Mouse (Mus musculus): ENCODE measurements around the gene Acly. TPM values are rescaled to one million over a fixed set of nuclear protein-coding genes. Genes with fewer than 3 reads are reported as not detected.

Acly gene
- polyA plus RNA-seq, 1 experiment from 2014 or later, result 153 TPM

DNA sequence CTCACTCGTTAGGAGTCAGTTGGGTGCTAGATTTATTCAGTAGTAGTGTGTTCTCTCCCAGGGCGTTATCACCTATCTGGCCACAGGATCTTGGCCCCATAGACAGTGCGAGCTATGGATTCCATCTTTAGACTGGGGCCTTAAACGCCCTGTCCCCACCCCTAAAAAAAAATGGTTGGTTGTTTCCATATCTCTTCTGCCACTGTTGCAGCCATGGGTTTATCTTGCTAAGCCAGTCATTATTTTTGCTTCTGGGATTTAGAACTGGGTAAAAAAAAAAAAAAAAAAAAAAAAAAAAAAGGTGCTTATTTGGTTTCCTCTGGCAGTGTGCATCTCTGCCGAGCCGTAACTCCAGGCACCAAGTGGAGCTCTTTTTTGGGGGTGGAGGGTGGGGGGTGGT lies 36.9 kb upstream of the Acly start:
- no peak overlapping the region for H3K4me2 ChIP-seq
- H3K27me3 ChIP-seq (replicated peaks), result no peaks in the 10 kb centered on the region
- H3K27ac ChIP-seq, result no peak overlapping the region
- H3K4me3 ChIP-seq (replicated peaks), result no peak overlapping the region
- H3K4me1 ChIP-seq, result peaks cover 4% of the 10 kb centered on the region; the same call in 1 of the 2 replicates
- no peaks in the 10 kb centered on the region for H3K9me3 ChIP-seq
- WGBS, result 88% methylated on average over 6 of the region's 6 CpGs
- H3K9ac ChIP-seq, result no peak overlapping the region
- no peaks in the 10 kb centered on the region for H3K36me3 ChIP-seq
- ATAC-seq (ENCODE audit: insufficient read depth, low FRiP score, low read depth), result no peak

DNA sequence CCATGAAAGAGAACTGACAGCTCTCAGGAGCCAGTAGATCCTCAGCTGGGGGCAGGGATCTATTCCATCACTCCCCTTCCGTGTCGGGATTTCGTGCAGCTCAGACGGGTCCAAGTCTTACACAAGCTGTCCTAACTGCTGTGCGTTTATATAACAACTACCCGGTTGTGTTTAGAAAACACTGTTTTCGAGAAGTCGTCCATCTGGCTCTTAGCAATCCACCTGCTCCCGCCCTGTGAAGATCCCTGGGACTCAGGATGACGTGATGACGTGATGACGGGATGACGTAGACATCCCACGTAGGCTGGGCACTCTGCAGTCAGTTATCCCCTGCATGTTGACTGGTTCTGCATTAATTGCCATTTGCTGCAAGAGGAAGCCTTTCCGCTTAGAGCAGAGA lies 36.5 kb upstream of the Acly start:
- ATAC-seq (ENCODE audit: insufficient read depth, low FRiP score, low read depth), result no peak
- WGBS, result 58% methylated on average over 15 of the region's 15 CpGs
- H3K4me1 ChIP-seq, result peaks cover 4% of the 10 kb centered on the region; the same call in 1 of the 2 replicates
- no peak overlapping the region for H3K9ac ChIP-seq
- no peak overlapping the region for H3K27ac ChIP-seq
- no peaks in the 10 kb centered on the region for H3K9me3 ChIP-seq
- no peaks in the 10 kb centered on the region for H3K27me3 ChIP-seq (replicated peaks)
- H3K36me3 ChIP-seq, result no peaks in the 10 kb centered on the region
- no peak overlapping the region for H3K4me3 ChIP-seq (replicated peaks)
- H3K4me2 ChIP-seq, result no peak overlapping the region

DNA sequence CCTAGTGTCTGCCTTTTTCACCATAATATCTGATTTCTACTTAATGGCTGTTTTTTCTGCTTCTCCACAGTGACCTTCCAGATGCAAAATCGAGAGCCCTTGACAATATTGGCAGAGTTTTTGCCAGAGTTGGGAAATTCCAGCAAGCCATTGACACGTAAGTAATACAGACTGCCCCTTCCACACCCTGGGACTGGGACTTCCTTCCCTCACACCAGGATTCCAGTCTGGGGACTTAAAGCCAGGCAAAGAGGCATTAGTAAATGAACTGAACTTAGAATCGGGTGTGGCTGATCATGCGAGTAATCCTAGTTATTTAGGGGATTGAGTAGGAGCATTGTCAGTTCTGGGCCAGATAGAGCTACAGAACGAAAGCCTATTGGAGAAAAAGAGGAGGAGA lies 33.9 kb upstream of the Acly start:
- WGBS, result 60% methylated on average over 5 of the region's 5 CpGs
- H3K4me3 ChIP-seq (replicated peaks), result no peak overlapping the region
- no peak overlapping the region for H3K9ac ChIP-seq
- ATAC-seq (ENCODE audit: insufficient read depth, low FRiP score, low read depth), result no peak
- no peaks in the 10 kb centered on the region for H3K36me3 ChIP-seq
- no peak overlapping the region for H3K27ac ChIP-seq
- H3K4me2 ChIP-seq, result no peak overlapping the region
- no peaks in the 10 kb centered on the region for H3K9me3 ChIP-seq
- H3K4me1 ChIP-seq, result no peaks in the 10 kb centered on the region
- no peaks in the 10 kb centered on the region for H3K27me3 ChIP-seq (replicated peaks)

- no peak overlapping the region for H3K4me3 ChIP-seq (replicated peaks)
- 43% methylated on average over 7 of the region's 7 CpGs for WGBS
- no peak overlapping the region for H3K4me2 ChIP-seq
- H3K4me1 ChIP-seq, result no peaks in the 10 kb centered on the region
- no peak overlapping the region for H3K9ac ChIP-seq
- no peak for ATAC-seq (ENCODE audit: insufficient read depth, low FRiP score, low read depth)
- no peaks in the 10 kb centered on the region for H3K36me3 ChIP-seq
- H3K27me3 ChIP-seq (replicated peaks), result no peaks in the 10 kb centered on the region
- no peak overlapping the region for H3K27ac ChIP-seq
- no peaks in the 10 kb centered on the region for H3K9me3 ChIP-seq
Observed at GRCm38 (mm10) chr11:100559476-100559875, 31.7 kb upstream of the Acly start.

DNA sequence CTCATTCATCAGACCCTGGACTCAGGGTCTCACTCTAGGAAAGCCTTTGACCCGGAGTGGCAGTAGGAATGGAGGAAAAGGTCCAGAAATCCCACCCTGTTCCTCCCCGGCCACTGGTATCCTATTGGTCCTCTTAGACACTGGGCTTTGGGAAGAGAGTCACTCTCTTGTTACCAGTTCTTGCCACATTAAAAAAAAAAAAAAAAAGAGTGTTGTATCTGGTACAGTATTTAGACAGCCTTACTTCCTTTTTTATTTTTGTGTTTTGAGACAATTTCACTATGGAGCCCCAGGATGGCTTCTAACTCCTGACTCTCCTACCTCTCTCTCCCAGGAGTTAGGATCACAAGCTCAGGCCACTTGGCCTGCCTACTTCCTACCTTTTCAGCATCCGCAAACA lies 29.8 kb upstream of the Acly start:
- Histone ChIP-seq H3K27ac (no peak overlapping the region), H3K4me1 (no peaks in the 10 kb centered on the region), H3K9me3 (no peaks in the 10 kb centered on the region), H3K36me3 (no peaks in the 10 kb centered on the region), H3K9ac (no peak overlapping the region), H3K27me3 (replicated peaks) (no peaks in the 10 kb centered on the region), H3K4me2 (no peak overlapping the region), H3K4me3 (replicated peaks) (no peak overlapping the region)
- WGBS, result 58% methylated on average over 3 of the region's 3 CpGs
- ATAC-seq (ENCODE audit: insufficient read depth, low FRiP score, low read depth), result no peak

GRCm38 (mm10) chr11:100555583-100555982 lies 27.8 kb upstream of the Acly start:
- H3K4me1 ChIP-seq, result no peaks in the 10 kb centered on the region
- ATAC-seq (ENCODE audit: insufficient read depth, low FRiP score, low read depth), result peak; percentile 48; the same call in 1 of the 2 replicates
- peak overlapping the region; percentile 38; the same call in 1 of the 2 replicates for H3K4me2 ChIP-seq
- H3K36me3 ChIP-seq, result no peaks in the 10 kb centered on the region
- peak overlapping the region; percentile 23 for H3K4me3 ChIP-seq (replicated peaks)
- H3K27me3 ChIP-seq (replicated peaks), result no peaks in the 10 kb centered on the region
- 18% methylated on average over 11 of the region's 11 CpGs for WGBS
- no peak overlapping the region for H3K9ac ChIP-seq
- no peaks in the 10 kb centered on the region for H3K9me3 ChIP-seq
- no peak overlapping the region for H3K27ac ChIP-seq

DNA sequence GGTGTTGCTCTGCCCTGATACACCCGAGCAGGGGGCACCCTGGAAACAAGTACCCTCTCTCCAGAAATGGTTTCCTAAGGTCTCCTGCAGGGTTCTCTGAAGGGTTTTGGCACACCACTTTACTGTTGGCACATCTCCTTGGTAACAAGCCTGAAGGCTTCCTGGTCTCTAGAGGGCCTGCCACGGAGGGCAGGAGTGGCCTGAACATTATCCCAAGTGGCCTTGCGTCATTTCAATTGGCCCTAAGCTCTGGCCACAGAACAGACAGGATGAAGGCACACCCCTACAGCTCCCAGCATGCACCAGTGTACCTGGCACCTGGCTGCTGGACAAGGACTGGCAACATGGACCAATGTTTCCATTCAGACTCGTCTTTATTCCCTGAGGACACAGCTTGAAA lies 25.0 kb upstream of the Acly start:
- ATAC-seq (ENCODE audit: insufficient read depth, low FRiP score, low read depth), result no peak
- Histone ChIP-seq H3K27me3 (replicated peaks) (no peaks in the 10 kb centered on the region), H3K36me3 (no peaks in the 10 kb centered on the region), H3K9me3 (no peaks in the 10 kb centered on the region), H3K4me3 (replicated peaks) (no peak overlapping the region), H3K9ac (no peak overlapping the region), H3K4me1 (no peaks in the 10 kb centered on the region), H3K27ac (no peak overlapping the region), H3K4me2 (no peak overlapping the region)
- 79% methylated on average over 4 of the region's 4 CpGs for WGBS

DNA sequence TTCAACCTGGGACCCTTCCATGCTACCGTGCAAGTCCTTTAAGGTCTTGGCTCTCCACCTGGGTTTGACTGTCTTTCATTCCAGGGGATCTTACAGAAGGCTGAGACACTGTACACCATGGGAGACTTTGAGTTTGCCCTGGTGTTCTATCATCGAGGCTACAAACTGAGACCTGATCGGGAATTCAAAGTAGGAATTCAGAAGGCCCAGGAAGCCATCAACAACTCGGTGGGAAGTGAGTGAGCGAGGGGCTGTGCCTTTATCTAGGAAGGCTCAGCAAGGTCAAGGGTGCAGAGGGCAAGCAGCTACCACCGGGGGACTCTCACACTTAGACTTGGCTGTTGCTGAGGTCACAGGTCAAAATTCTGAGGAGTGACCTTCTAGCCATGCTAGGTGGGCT lies 22.3 kb upstream of the Acly start:
- no peak overlapping the region for H3K4me3 ChIP-seq (replicated peaks)
- 69% methylated on average over 6 of the region's 6 CpGs for WGBS
- no peak overlapping the region for H3K27ac ChIP-seq
- no peaks in the 10 kb centered on the region for H3K9me3 ChIP-seq
- no peaks in the 10 kb centered on the region for H3K27me3 ChIP-seq (replicated peaks)
- ATAC-seq (ENCODE audit: insufficient read depth, low FRiP score, low read depth), result no peak
- H3K9ac ChIP-seq, result no peak overlapping the region
- H3K36me3 ChIP-seq, result no peaks in the 10 kb centered on the region
- no peak overlapping the region for H3K4me2 ChIP-seq
- H3K4me1 ChIP-seq, result peaks cover 5% of the 10 kb centered on the region; the same call in 1 of the 2 replicates

GRCm38 (mm10) chr11:100549466-100549865 lies 21.7 kb upstream of the Acly start:
- H3K4me1 ChIP-seq, result peaks cover 5% of the 10 kb centered on the region; the same call in 1 of the 2 replicates
- no peak overlapping the region for H3K4me3 ChIP-seq (replicated peaks)
- no peak overlapping the region for H3K27ac ChIP-seq
- no peaks in the 10 kb centered on the region for H3K9me3 ChIP-seq
- WGBS, result 71% methylated on average over 8 of the region's 8 CpGs
- no peak overlapping the region for H3K4me2 ChIP-seq
- H3K9ac ChIP-seq, result no peak overlapping the region
- H3K36me3 ChIP-seq, result no peaks in the 10 kb centered on the region
- no peak for ATAC-seq (ENCODE audit: insufficient read depth, low FRiP score, low read depth)
- H3K27me3 ChIP-seq (replicated peaks), result no peaks in the 10 kb centered on the region

DNA sequence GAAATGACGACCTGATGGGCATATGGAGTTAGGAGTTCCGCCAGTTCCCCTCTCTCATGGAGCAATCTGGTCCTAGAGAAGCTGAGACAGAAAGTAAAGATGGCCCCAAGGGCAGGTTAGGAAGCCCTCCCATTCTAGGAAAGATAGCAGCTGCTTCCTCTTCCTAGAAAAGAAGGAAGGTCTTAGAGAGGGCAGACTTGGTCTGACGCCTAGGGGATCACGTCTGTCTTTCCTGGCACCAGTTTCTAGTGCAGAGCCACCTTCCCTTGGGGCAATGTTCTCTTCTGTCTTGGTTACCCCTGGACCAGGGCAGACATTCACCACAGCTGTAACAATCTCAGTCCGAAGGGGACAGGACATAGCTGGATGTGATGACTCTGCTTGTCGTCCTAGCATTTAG lies 20.3 kb upstream of the Acly start:
- 76% methylated on average over 6 of the region's 6 CpGs for WGBS
- H3K27ac ChIP-seq, result no peak overlapping the region
- peaks cover 5% of the 10 kb centered on the region; the same call in 1 of the 2 replicates for H3K4me1 ChIP-seq
- H3K9me3 ChIP-seq, result no peaks in the 10 kb centered on the region
- H3K4me2 ChIP-seq, result no peak overlapping the region
- H3K27me3 ChIP-seq (replicated peaks), result no peaks in the 10 kb centered on the region
- no peak overlapping the region for H3K4me3 ChIP-seq (replicated peaks)
- no peaks in the 10 kb centered on the region for H3K36me3 ChIP-seq
- ATAC-seq (ENCODE audit: insufficient read depth, low FRiP score, low read depth), result no peak
- H3K9ac ChIP-seq, result no peak overlapping the region

- Histone ChIP-seq H3K4me2 (no peak overlapping the region), H3K4me1 (peaks cover 5% of the 10 kb centered on the region; the same call in 1 of the 2 replicates), H3K9me3 (no peaks in the 10 kb centered on the region), H3K27me3 (replicated peaks) (no peaks in the 10 kb centered on the region), H3K9ac (no peak overlapping the region), H3K27ac (no peak overlapping the region), H3K4me3 (replicated peaks) (no peak overlapping the region), H3K36me3 (no peaks in the 10 kb centered on the region)
- no peak for ATAC-seq (ENCODE audit: insufficient read depth, low FRiP score, low read depth)
- 80% methylated on average over 6 of the region's 6 CpGs for WGBS
Observed at GRCm38 (mm10) chr11:100546955-100547354, 19.2 kb upstream of the Acly start.

- no peak overlapping the region; the same call in 1 of the 2 replicates for H3K27ac ChIP-seq
- peak overlapping the region; percentile 80 for H3K4me2 ChIP-seq
- WGBS, result 27% methylated on average over 7 of the region's 7 CpGs
- H3K36me3 ChIP-seq, result no peaks in the 10 kb centered on the region
- H3K9ac ChIP-seq, result peak overlapping the region; percentile 17; the same call in 1 of the 2 replicates
- H3K4me1 ChIP-seq, result peaks cover 5% of the 10 kb centered on the region; the same call in 1 of the 2 replicates
- no peaks in the 10 kb centered on the region for H3K9me3 ChIP-seq
- peak; percentile 2; the same call in 1 of the 2 replicates for ATAC-seq (ENCODE audit: insufficient read depth, low FRiP score, low read depth)
- peak overlapping the region; percentile 49 for H3K4me3 ChIP-seq (replicated peaks)
- H3K27me3 ChIP-seq (replicated peaks), result no peaks in the 10 kb centered on the region
Observed at GRCm38 (mm10) chr11:100545746-100546085, 17.9 kb upstream of the Acly start.
